Mouse (Mus musculus) kidney, postnatal 0 days (tissue): ENCODE measurements around the gene Olr1. TPM values are rescaled to one million over a fixed set of nuclear protein-coding genes. Genes with fewer than 3 reads are reported as not detected.
A peak's percentile ranks its signal among the peaks of the same experiment; 100 is the strongest.

Experiments used
- ATAC-seq: fragments of 200-750 bp; cut with Nextera tagmentation; replicated peaks from 2 replicates; pipeline ENCODE4 v1.8.0; 2017; ENCODE audit warnings: low read depth, moderate number of reproducible peaks, moderate TSS enrichment, moderate library complexity; ENCODE audit not compliant: low FRiP score
- DNase-seq: peaks from one replicate; pipeline ENCODE4 v3.0.0-alpha.2; 2016; ENCODE audit warnings: low spot score
- H3K27ac ChIP-seq: fragments of 300-500 bp; sonication (generic); 2 replicates; pipeline ENCODE4 v1.5.1; 2014; ENCODE audit warnings: mild to moderate bottlenecking
- H3K27me3 ChIP-seq: fragments of 300-500 bp; sonication (generic); 2 replicates; pipeline ENCODE4 v1.6.1; 2014; ENCODE audit warnings: low read length, mixed read lengths; ENCODE audit not compliant: insufficient read depth
- H3K36me3 ChIP-seq: fragments of 300-500 bp; sonication (generic); 2 replicates; pipeline ENCODE4 v1.6.1; 2014; ENCODE audit warnings: low read length, mixed read lengths; ENCODE audit not compliant: insufficient read depth
- H3K4me1 ChIP-seq: fragments of 300-500 bp; sonication (generic); replicated peaks from 2 replicates; pipeline ENCODE4 v1.6.1; 2014; ENCODE audit warnings: antibody characterized with exemption, low read length, mixed read lengths; ENCODE audit not compliant: insufficient read depth
- H3K4me2 ChIP-seq: fragments of 300-500 bp; sonication (generic); 2 replicates; pipeline ENCODE4 v1.6.1; 2014; ENCODE audit warnings: mild to moderate bottlenecking, low read length, moderate library complexity, mixed read lengths
- H3K4me3 ChIP-seq: fragments of 300-500 bp; sonication (generic); replicated peaks from 2 replicates; pipeline ENCODE4 v1.5.1; 2014; ENCODE audit warnings: low read depth, low read length
- H3K9ac ChIP-seq: fragments of 300-500 bp; sonication (generic); 2 replicates; pipeline ENCODE4 v1.6.1; 2014; ENCODE audit warnings: low read depth, low read length
- H3K9me3 ChIP-seq: fragments of 300-500 bp; sonication (generic); replicated peaks from 2 replicates; pipeline ENCODE4 v1.6.1; 2016; ENCODE audit warnings: low read length, inconsistent platforms, mixed read lengths
- CTCF ChIP-seq: IDR thresholded peaks from 2 replicates; pipeline ENCODE4 v1.5.1; 2016; ENCODE audit warnings: antibody characterized with exemption, low read depth, mild to moderate bottlenecking, moderate library complexity
- WGBS: fragments of 180-500 bp; shearing (Covaris S2); extraction: QIAGEN DNeasy Blood & Tissue Kit; methylation state at CpG from one replicate; pipeline ENCODE4 v1.1.7; 2014; 5-methylcytosine and 5-hydroxymethylcytosine counted together
- polyA plus RNA-seq: library from polyadenylated mRNA; unstranded; fragments of >200 nt; fragmentation: Nextera tagmentation; extraction: Ambion mirVana; gene quantifications from 2 replicates; pipeline ENCODE4 v1.2.1, GENCODE M21; 2015

The Olr1 gene
- polyA plus RNA-seq, 1 experiment from 2014 or later, result not detected

DNA sequence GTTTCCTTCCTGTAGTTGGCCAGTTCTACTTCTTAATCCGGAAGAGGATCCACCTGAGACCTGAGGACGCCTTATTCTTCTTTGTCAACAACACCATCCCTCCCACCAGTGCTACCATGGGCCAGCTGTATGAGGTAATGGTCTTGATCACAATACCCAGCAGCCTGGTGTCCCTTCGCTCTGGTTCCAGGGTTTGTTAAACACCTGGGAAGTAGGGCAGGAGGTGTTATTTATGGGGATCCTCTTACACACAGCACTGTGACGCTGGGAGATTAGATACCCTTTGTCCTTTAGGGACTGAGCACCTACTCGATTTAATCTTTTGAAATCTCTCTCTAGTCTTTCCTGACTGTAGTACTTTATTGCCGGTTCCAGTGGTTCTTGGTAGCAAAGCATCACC lies 31.6 kb upstream of the Olr1 start:
- H3K9ac ChIP-seq, result no peak overlapping the region
- peaks cover 45% of the 10 kb centered on the region for H3K36me3 ChIP-seq
- H3K9me3 ChIP-seq, result no peaks in the 10 kb centered on the region
- no peak for DNase-seq
- no peak overlapping the region for H3K4me2 ChIP-seq
- no peaks in the 10 kb centered on the region for H3K27me3 ChIP-seq
- H3K4me1 ChIP-seq, result peaks cover 11% of the 10 kb centered on the region; the same call in 1 of the 2 replicates
- ATAC-seq, result no peak
- WGBS, result 64% methylated on average over 6 of the region's 6 CpGs
- no peak overlapping the region for H3K27ac ChIP-seq
- H3K4me3 ChIP-seq, result no peak overlapping the region
- TF ChIP-seq CTCF, result no peak

GRCm38 (mm10) chr6:129535723-129536122 lies 28.8 kb upstream of the Olr1 start:
- H3K9me3 ChIP-seq, result no peaks in the 10 kb centered on the region
- H3K27ac ChIP-seq, result no peak overlapping the region
- DNase-seq, result no peak
- ATAC-seq, result no peak
- WGBS, result 64% methylated on average over 4 of the region's 4 CpGs
- H3K36me3 ChIP-seq, result peaks cover 28% of the 10 kb centered on the region
- H3K27me3 ChIP-seq, result no peaks in the 10 kb centered on the region
- 0 out of 2 replicates have a peak overlapping the region, but pooled peaks have one; percentile 95 for H3K4me3 ChIP-seq
- H3K9ac ChIP-seq, result peak overlapping the region; percentile 20; the same call in 1 of the 2 replicates
- TF ChIP-seq CTCF, result no peak
- peaks cover 11% of the 10 kb centered on the region; the same call in 1 of the 2 replicates for H3K4me1 ChIP-seq
- peak overlapping the region; percentile 83 for H3K4me2 ChIP-seq

- Histone ChIP-seq H3K36me3 (peaks cover 19% of the 10 kb centered on the region), H3K9me3 (no peaks in the 10 kb centered on the region), H3K4me2 (peak overlapping the region; percentile 83), H3K27me3 (no peaks in the 10 kb centered on the region), H3K9ac (peak overlapping the region; percentile 91), H3K27ac (peak overlapping the region; percentile 95), H3K4me1 (peaks cover 11% of the 10 kb centered on the region), H3K4me3 (peak overlapping the region; percentile 95)
- DNase-seq, result peak; percentile 61
- peak; percentile 26; the same call in 1 of the 2 replicates for TF ChIP-seq CTCF
- ATAC-seq, result peak; percentile 76
- 30% methylated on average over 4 of the region's 4 CpGs for WGBS
Observed at GRCm38 (mm10) chr6:129534627-129535190, 27.7 kb upstream of the Olr1 start.

DNA sequence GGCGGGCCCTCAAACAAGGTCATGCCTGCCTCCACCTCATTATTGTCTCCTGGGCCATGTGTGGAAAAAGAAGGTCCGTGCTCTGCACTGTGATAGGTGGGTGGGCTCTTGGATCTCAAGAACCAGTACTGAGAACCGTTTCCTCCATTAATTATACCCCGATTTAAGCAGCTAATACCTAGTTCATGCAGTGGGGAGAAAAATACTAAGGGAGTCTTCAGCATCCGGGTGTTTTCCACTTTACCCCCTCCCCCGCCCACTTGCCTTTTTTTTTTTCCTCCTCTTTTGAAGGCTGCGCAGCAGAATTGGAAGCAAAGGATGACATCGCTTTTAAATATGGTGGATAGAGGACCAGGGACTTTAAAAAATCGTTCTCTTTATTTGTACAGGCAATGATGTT lies 27.1 kb upstream of the Olr1 start:
- H3K4me1 ChIP-seq, result peaks cover 11% of the 10 kb centered on the region
- ATAC-seq (no peak; the same call in 1 of the 2 replicates), DNase-seq (peak; percentile 56)
- peak overlapping the region; percentile 95 for H3K27ac ChIP-seq
- no peaks in the 10 kb centered on the region for H3K9me3 ChIP-seq
- no peaks in the 10 kb centered on the region for H3K27me3 ChIP-seq
- H3K4me2 ChIP-seq, result peak overlapping the region; percentile 83
- 14% methylated on average over 9 of the region's 9 CpGs for WGBS
- peak overlapping the region; percentile 91 for H3K9ac ChIP-seq
- no peak for TF ChIP-seq CTCF
- H3K36me3 ChIP-seq, result peaks cover 13% of the 10 kb centered on the region; the same call in 1 of the 2 replicates
- peak overlapping the region; percentile 95 for H3K4me3 ChIP-seq

GRCm38 (mm10) chr6:129532942-129533860 lies 26.2 kb upstream of the Olr1 start, which contains the start of gene Gabarapl1:
TSS of gene Gabarapl1 (plus strand) at chr6:129533160.
- under 1% methylated on average over 55 of the region's 55 CpGs for WGBS
- no peaks in the 10 kb centered on the region for H3K9me3 ChIP-seq
- H3K4me1 ChIP-seq, result peaks cover 11% of the 10 kb centered on the region
- H3K27ac ChIP-seq, result peak within 1 kb of the TSS; percentile 95
- ATAC-seq, result peak; percentile 85
- TF ChIP-seq CTCF, result no peak
- H3K9ac ChIP-seq, result peak within 1 kb of the TSS; percentile 91
- H3K4me2 ChIP-seq, result peak within 1 kb of the TSS; percentile 83
- H3K27me3 ChIP-seq, result no peaks in the 10 kb centered on the region
- peak; percentile 89 for DNase-seq
- H3K36me3 ChIP-seq, result peaks cover 4% of the 10 kb centered on the region; the same call in 1 of the 2 replicates
- H3K4me3 ChIP-seq, result peak within 1 kb of the TSS; percentile 95

- 19% methylated on average over 7 of the region's 7 CpGs for WGBS
- peak; percentile 91 for DNase-seq
Observed at GRCm38 (mm10) chr6:129532556-129532941, 25.6 kb upstream of the Olr1 start.

More at GRCm38 (mm10) chr6:129532556-129532941, 25.6 kb upstream of the Olr1 start:
- Histone ChIP-seq H3K9ac (peak overlapping the region; percentile 91; the same call in 1 of the 2 replicates), H3K4me1 (peaks cover 11% of the 10 kb centered on the region), H3K9me3 (no peaks in the 10 kb centered on the region), H3K27me3 (no peaks in the 10 kb centered on the region), H3K4me3 (peak overlapping the region; percentile 95), H3K4me2 (peak overlapping the region; percentile 83), H3K27ac (peak overlapping the region; percentile 95), H3K36me3 (no peaks in the 10 kb centered on the region)
- peak; percentile 77 for ATAC-seq
- TF ChIP-seq CTCF, result peak; percentile 31; the same call in 1 of the 2 replicates
